Mouse (Mus musculus) c-Kit-positive CD71-negative TER-119-negative erythroid progenitor cells, embryonic 14.5 days (primary cell): ENCODE results near the gene BC025920.

ENCODE experiments used
- DNase-seq: peaks from one replicate; pipeline ENCODE4 v3.0.0-alpha.2; 2013; ENCODE audit warnings: low read depth

The BC025920 gene

DNA sequence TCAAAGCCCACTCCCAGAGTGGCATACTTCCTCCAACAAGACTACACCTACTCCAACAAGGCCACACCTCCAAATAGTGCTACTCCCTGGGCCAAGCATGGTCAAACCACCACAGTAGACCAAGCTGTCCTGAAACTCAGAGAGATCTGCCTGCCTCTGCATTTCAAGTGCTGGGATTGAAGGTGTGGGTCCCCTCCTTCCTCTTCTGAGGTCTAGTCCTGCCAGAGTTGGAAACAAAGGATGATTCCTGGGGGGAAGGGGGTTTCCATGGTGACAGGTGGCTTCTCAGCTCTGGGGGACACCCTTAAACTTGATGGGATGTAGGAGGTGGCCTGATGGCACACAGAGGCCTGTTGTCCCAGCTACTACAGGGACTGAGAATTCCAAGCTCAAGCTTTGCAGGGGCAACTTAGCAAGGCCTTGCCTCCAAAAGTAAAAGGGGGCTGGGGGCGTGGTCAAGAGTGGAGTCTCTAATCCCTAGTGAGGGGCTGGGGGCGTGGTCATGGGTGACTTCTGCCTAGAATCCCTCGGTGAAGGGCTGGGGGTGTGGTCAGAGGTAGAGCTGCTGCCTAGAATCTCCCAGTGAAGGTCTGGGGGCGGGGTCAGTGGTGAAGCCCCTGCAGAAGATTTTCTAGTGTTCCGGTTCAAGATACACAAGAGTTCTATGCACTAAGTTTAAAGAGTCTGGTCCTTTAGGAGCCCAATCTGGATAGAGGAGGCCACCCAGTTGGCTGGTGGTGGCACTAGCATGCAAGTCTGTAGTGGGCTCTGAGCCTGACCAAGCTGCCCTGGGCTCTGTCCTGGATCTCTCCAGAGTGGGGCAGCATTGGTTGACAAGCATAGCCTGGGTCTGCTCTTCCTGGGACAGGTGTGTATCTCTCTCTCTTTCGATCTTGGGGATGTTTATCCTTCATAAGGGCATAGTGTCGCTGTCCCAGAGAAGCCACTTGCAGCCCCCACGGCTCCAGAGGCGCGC, 31.7 kb upstream of the BC025920 start, which contains the start of gene Tle2:
Gene Tle2 (plus strand): TSS at position 481 of the 976 bp plus-strand sequence.
- DNase-seq, result no peak

GRCm38 (mm10) chr10:81575208-81575631, 30.9 kb upstream of the BC025920 start:
- DNase-seq, result no peak

DNA sequence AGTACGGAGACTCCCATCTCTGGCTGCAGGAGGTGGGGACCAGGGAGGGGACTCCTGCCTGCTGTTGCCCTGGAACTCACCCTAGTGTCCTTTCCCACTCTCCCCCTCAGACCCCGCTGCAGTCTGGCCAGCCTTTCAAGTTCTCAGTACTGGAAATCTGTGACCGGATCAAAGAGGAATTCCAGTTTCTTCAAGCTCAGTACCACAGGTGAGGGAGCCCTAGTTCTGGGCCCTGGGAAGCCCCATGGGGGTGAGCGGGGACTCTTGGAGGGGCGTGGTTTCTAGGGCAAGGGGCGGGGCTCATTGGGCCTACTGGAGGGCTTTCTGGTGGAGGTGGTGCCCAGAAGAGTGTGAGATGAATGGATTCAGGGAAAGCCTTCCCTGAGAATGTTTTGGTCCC, 30.4 kb upstream of the BC025920 start:
- no peak for DNase-seq

DNA sequence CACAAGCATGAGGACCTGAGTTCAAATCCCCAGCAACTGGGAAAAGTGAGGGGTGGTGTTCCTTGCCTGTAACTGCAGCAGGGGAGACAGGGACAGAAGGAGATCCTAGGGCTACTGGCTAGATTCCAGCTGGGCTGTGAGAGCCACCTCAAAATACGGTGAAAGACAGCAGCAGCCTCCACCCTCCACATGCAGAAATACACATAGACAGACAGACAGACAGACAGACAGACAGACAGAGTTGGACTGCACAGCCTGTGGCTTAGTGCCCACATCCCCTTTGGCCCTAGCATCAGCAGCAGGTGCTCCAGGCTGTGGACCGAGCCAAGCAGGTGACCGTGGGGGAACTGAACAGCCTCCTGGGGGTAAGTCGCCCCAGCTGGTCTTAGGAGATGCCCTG, 26.1 kb upstream of the BC025920 start:
- no peak for DNase-seq

- no peak for DNase-seq
Observed at GRCm38 (mm10) chr10:81580441-81581070, 25.5 kb upstream of the BC025920 start.

GRCm38 (mm10) chr10:81583347-81583746, 22.7 kb upstream of the BC025920 start:
- DNase-seq, result no peak

- DNase-seq, result no peak
Observed at GRCm38 (mm10) chr10:81588739-81589138, 17.3 kb upstream of the BC025920 start.

- DNase-seq, result no peak
Observed at GRCm38 (mm10) chr10:81591846-81592245, 14.2 kb upstream of the BC025920 start.

DNA sequence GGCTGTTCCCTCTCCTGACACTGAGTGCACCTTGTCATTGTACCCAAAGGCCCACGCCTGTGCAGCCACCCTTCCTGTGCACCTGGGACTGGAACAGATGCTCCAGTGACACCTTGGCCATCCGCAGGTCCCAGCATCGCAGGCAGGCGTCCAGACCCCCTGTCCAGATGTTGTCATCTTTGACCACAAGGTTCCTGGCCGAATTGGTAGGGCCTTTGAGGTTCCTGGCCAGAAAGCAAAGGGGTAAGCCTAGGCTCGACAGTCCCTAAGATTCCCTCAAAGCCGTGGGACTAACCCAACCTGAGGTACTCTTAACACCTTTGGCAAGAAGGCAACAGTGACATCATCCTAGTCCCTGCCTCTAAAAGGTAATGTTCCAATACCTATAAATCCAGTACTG, 13.4 kb upstream of the BC025920 start:
- DNase-seq, result no peak

DNA sequence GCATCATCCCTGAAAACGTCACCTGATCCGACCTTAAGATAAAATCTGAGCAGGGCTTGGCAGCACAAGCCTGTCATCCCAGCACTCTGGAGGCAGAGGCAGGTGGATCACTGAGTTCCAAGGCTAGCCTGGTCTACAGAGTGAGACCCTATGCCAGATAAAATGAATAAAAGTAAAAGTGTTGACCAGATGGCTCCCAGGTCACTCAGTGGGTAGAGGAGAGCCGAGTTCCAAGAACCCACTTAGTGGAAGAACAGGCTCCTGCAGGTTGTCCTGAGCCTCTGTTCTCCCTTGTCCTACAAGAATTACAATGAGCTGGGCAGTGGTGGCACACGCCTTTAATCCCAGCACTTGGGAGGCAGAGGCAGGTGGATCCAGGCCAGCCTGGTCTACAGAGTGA, 12.8 kb upstream of the BC025920 start:
- no peak for DNase-seq

DNA sequence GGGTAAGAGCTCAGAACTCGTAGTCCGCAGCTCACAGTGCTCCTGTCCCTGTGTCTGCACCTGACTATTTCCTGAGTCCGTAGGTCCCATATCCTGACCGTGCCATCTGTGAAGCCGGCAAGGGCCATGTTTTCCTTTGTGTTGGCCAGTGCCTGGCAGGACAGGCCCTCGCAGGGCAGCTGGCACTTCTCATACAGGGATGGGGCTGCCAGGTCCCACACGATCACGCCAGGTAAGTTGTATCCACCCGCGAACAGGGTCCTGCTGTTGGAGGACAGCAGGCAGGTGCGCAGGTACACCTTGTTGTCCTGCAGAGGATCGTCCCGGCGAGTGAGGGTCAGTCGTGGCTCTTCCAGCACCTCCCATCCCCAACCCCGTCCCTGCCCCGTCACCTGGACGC, 12.1 kb upstream of the BC025920 start:
- no peak for DNase-seq

GRCm38 (mm10) chr10:81595599-81595998, 10.5 kb upstream of the BC025920 start:
- DNase-seq, result no peak

DNA sequence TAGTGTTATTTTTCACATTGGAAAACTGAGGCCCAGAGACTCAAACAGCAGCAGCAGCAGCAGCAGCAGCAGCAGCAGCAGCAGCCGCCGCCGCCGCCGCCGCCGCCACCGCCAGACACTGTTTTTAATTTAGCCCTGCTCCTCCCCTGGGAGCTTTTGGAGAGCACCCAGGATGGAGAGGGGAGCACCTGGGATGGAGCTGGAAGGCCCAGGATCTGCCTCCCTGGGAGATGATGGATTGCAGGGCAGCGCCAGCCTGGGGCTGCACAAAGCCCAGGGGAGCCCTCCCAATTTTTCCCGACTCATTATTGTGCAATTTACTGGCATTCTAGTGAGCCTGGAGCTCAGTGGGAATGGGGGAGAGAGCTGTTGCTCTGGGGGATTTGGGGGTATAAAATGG, 9.5 kb upstream of the BC025920 start:
- DNase-seq, result no peak

GRCm38 (mm10) chr10:81597137-81597950, 8.7 kb upstream of the BC025920 start:
- peak; percentile 24 for DNase-seq

- no peak for DNase-seq
Observed at GRCm38 (mm10) chr10:81598342-81598741, 7.7 kb upstream of the BC025920 start.

GRCm38 (mm10) chr10:81598871-81599270, 7.2 kb upstream of the BC025920 start:
- DNase-seq, result no peak

GRCm38 (mm10) chr10:81599630-81600029, 6.4 kb upstream of the BC025920 start:
- DNase-seq, result no peak

DNA sequence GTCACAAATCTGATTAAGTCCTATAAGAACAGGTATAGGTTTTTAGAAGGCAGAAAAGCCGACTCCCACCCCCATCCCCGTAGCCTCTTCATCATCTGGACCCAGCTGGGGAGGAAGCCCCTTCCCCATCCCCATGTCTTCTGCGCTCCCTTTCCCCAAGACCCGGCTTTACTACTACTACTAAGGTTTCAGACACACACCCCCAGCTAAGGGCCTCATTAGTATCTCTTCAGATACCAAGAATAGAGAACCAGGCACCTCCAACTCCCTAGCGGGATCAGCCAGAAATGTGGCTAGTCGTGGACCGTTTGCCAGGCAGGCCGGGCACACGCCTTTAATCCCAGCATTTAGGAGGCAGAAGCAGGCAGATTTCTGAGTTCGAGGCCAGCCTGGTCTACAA, 6.0 kb upstream of the BC025920 start:
- no peak for DNase-seq

DNA sequence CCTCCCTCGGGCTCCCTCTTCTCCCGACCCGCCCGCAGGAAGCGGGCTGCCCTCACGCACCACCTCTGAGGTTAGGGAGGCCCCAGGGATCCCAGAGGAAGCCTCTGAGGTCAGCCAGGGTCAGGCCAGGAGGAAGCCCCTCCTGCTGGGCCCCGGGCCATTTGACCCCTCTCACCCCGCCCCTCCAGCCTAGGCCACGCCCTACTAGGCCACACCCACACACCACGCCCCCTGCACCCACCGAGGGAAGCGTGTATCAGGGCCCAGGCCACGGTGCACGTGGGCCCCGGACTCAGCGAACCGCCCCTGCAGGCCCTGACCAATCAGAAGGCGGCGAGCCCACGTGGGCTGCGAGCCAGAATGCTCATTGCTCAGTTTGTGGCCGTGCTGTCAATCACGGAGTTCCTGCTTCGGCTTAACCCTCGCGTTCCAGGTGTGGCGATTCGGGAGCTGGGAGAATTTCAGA, 5.3 kb upstream of the BC025920 start, which contains the start of gene Tle6:
Gene Tle6 (minus strand): TSS at position 336 of the 466 bp plus-strand sequence.
- peak; percentile 93 for DNase-seq

DNA sequence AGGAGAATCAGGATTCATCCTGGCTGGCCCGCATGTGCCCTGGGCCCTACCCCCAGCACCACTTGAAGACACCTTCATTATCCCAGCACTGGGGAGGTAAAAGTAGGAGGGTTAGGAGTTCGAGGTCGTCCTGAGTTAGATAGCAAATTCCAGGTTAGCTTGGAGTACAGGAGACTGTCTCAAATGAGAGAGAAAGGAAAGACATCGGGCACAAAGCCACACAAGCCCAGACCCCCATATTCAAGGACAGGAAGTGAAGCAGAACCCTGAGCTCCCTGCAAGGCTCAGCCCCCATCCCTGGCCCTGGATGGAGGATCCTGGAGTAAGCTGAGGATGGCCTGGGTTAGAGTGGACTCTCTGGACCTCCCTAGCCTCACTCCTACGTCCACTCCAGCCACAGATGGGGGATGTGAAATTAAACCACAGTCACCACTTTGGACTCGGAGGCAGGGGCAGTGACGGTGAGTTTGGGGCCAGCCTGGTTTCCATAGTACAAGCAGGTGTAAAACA, 4.6 kb upstream of the BC025920 start:
- no peak for DNase-seq

GRCm38 (mm10) chr10:81602741-81603151, 3.3 kb upstream of the BC025920 start:
- DNase-seq, result no peak
